Mouse (Mus musculus) small intestine, adult 2 months (tissue): Measurements from ENCODE around the gene Stmnd1. TPM values are rescaled to one million over a fixed set of nuclear protein-coding genes. Genes with fewer than 3 reads are reported as not detected.

Experiments used
- H3K27ac ChIP-seq: fragments of 200-500 bp; 2 replicates; pipeline ENCODE4 v1.5.1; 2012; ENCODE audit warnings: low read depth, low read length, control low read depth, inconsistent platforms; ENCODE audit not compliant: insufficient read depth
- H3K27me3 ChIP-seq: fragments of 200-500 bp; 2 replicates; pipeline ENCODE4 v1.6.1; 2012; ENCODE audit warnings: mild to moderate bottlenecking, moderate library complexity, low read length, inconsistent platforms; ENCODE audit not compliant: control insufficient read depth, insufficient read depth
- H3K36me3 ChIP-seq: fragments of 200-500 bp; 2 replicates; pipeline ENCODE4 v1.6.1; 2012; ENCODE audit warnings: mild to moderate bottlenecking, low read length, control low read depth, inconsistent platforms; ENCODE audit not compliant: control insufficient read depth, insufficient read depth
- H3K4me1 ChIP-seq: fragments of 200-500 bp; 2 replicates; pipeline ENCODE4 v1.6.1; 2012; ENCODE audit warnings: low read length, inconsistent platforms, mixed read lengths; ENCODE audit not compliant: control insufficient read depth, insufficient read depth, insufficient read length
- H3K4me3 ChIP-seq: fragments of 200-500 bp; 2 replicates; pipeline ENCODE4 v1.5.1; 2012; ENCODE audit warnings: low read depth, mild to moderate bottlenecking, control low read depth, inconsistent platforms, low read length, moderate library complexity
- CTCF ChIP-seq: fragments of 200-500 bp; IDR thresholded peaks from 2 replicates; pipeline ENCODE4 v1.5.1; 2012; ENCODE audit warnings: low read depth, mild to moderate bottlenecking, control low read depth, inconsistent platforms, low read length, moderate library complexity, mixed read lengths; ENCODE audit not compliant: insufficient replicate concordance, insufficient read length; ENCODE audit errors: extremely low read depth
- POLR2A ChIP-seq: fragments of 200-500 bp; IDR thresholded peaks from 2 replicates; pipeline ENCODE4 v1.6.1; 2012; ENCODE audit warnings: low read depth, mild to moderate bottlenecking, control low read depth, inconsistent platforms, low read length, moderate library complexity
- WGBS: fragments of 180-500 bp; shearing (Covaris S2); methylation state at CpG from one replicate; pipeline ENCODE4 v1.1.7; 2018; 5-methylcytosine and 5-hydroxymethylcytosine counted together
- polyA plus RNA-seq: library from polyadenylated mRNA; depleted of rRNA; stranded (reverse); fragments of >200 nt; gene quantifications from 2 replicates; pipeline ENCODE4 v1.2.3, GENCODE M21; 2012

The Stmnd1 gene
- polyA plus RNA-seq, 1 experiment: not detected

- Histone ChIP-seq H3K4me1 (no peaks in the 10 kb centered on the region; the same call in 1 of the 2 replicates), H3K27me3 (no peaks in the 10 kb centered on the region), H3K36me3 (no peaks in the 10 kb centered on the region), H3K27ac (no peak overlapping the region), H3K4me3 (no peak overlapping the region)
- TF ChIP-seq POLR2A: no peak
- TF ChIP-seq CTCF: no peak
- 80% methylated on average over 5 of the region's 5 CpGs for WGBS
Measured at GRCm38 (mm10) chr13:46288372-46288771, 14.9 kb downstream of the Stmnd1 start.

GRCm38 (mm10) chr13:46290537-46290936, 17.0 kb downstream of the Stmnd1 start:
- H3K27ac ChIP-seq: no peak overlapping the region
- peaks cover 5% of the 10 kb centered on the region; the same call in 1 of the 2 replicates for H3K4me1 ChIP-seq
- H3K36me3 ChIP-seq: no peaks in the 10 kb centered on the region
- 65% methylated on average over 1 of the region's 1 CpGs for WGBS
- no peaks in the 10 kb centered on the region for H3K27me3 ChIP-seq
- no peak overlapping the region for H3K4me3 ChIP-seq
- TF ChIP-seq POLR2A: no peak
- no peak for TF ChIP-seq CTCF

- Histone ChIP-seq H3K4me1 (peaks cover 5% of the 10 kb centered on the region; the same call in 1 of the 2 replicates), H3K27me3 (no peaks in the 10 kb centered on the region), H3K27ac (no peak overlapping the region), H3K36me3 (no peaks in the 10 kb centered on the region), H3K4me3 (no peak overlapping the region)
- TF ChIP-seq CTCF (no peak), POLR2A (no peak)
Measured at GRCm38 (mm10) chr13:46294365-46294764, 20.8 kb downstream of the Stmnd1 start.

- H3K27ac ChIP-seq: no peak overlapping the region
- TF ChIP-seq POLR2A (no peak), CTCF (no peak)
- H3K27me3 ChIP-seq: no peaks in the 10 kb centered on the region
- H3K36me3 ChIP-seq: no peaks in the 10 kb centered on the region
- H3K4me1 ChIP-seq: peaks cover 5% of the 10 kb centered on the region; the same call in 1 of the 2 replicates
- H3K4me3 ChIP-seq: no peak overlapping the region
- 80% methylated on average over 4 of the region's 4 CpGs for WGBS
Measured at GRCm38 (mm10) chr13:46297701-46298100, 24.2 kb downstream of the Stmnd1 start.

DNA sequence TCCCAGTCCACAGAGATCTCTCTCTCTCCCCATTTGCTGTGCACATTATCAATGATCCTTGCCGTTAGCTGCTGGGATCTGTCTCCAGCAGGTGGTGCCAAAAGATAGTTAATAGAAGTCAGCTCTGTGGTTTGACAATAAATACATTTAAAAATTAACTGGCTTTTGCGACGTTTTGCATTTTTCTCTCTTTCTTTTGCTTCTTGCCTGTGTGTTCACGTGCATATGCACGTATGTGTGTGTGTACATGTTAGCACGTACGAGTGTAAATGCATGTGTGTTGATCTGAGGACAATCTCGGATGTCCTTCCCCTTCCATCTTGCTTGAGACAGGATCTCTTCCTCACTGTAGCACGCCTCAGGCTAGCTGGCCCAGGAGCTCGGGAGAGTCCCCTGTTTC, 37.3 kb downstream of the Stmnd1 start:
- TF ChIP-seq POLR2A (no peak), CTCF (no peak)
- Histone ChIP-seq H3K4me1 (peaks cover 3% of the 10 kb centered on the region; the same call in 1 of the 2 replicates), H3K36me3 (no peaks in the 10 kb centered on the region), H3K27ac (no peak overlapping the region), H3K4me3 (no peak overlapping the region), H3K27me3 (no peaks in the 10 kb centered on the region)
- WGBS: 30% methylated on average over 10 of the region's 10 CpGs

- H3K4me3 ChIP-seq: no peak overlapping the region
- no peaks in the 10 kb centered on the region for H3K36me3 ChIP-seq
- TF ChIP-seq CTCF (no peak), POLR2A (no peak)
- 57% methylated on average over 5 of the region's 5 CpGs for WGBS
- H3K27ac ChIP-seq: no peak overlapping the region
- H3K4me1 ChIP-seq: no peaks in the 10 kb centered on the region
- no peaks in the 10 kb centered on the region for H3K27me3 ChIP-seq
Measured at GRCm38 (mm10) chr13:46313176-46313575, 39.7 kb downstream of the Stmnd1 start.

DNA sequence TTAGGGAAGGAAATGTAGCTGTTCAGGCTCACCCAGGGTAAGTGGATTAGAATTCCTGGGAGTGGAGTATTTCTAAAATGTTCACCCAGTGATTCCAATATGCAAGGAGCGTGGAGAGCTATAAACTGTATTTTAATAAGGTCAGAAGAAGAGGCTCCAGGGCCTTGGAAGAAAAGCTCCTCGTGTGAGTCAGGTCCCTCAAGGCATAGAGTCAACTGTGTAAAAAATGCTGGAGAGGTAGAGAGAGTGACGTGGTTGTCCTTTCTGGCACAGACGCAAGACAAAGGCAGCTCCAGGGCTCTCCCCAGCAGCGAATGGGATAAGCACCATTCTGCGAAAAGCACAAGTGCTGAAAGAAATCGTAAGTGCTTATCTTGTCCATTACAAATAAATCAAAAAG, 41.6 kb downstream of the Stmnd1 start:
- Histone ChIP-seq H3K4me3 (no peak overlapping the region), H3K4me1 (no peaks in the 10 kb centered on the region), H3K27me3 (no peaks in the 10 kb centered on the region), H3K27ac (no peak overlapping the region), H3K36me3 (no peaks in the 10 kb centered on the region)
- WGBS: 92% methylated on average over 7 of the region's 7 CpGs
- no peak for TF ChIP-seq POLR2A
- no peak for TF ChIP-seq CTCF

GRCm38 (mm10) chr13:46326351-46326985, 52.9 kb downstream of the Stmnd1 start:
- no peaks in the 10 kb centered on the region for H3K27me3 ChIP-seq
- no peaks in the 10 kb centered on the region for H3K4me1 ChIP-seq
- no peaks in the 10 kb centered on the region for H3K36me3 ChIP-seq
- 80% methylated on average over 4 of the region's 4 CpGs for WGBS
- no peak for TF ChIP-seq POLR2A
- no peak for TF ChIP-seq CTCF
- H3K4me3 ChIP-seq: no peak overlapping the region
- H3K27ac ChIP-seq: no peak overlapping the region
